Mouse (Mus musculus) cerebellum, adult 18-20 months (tissue): ENCODE measurements at regions not wholly inside any gene's neighbourhood (a gene's known extent, or its start where the extent isn't known, plus 50 kb on each side); places are given as distances from the start of the nearest gene placed in this dataset.

Experiments
- DNase-seq, 2 experiments: peaks; one replicate each; pipeline ENCODE4 v3.0.0; 2021

GRCm38 (mm10) chr12:110332616-110333154 is 53.8 kb downstream of the Dio3 start:
- DNase-seq = no peak

GRCm38 (mm10) chr12:110334609-110335008 is 55.7 kb downstream of the Dio3 start:
- DNase-seq = no peak

- DNase-seq = no peak
Observed at GRCm38 (mm10) chr12:110344280-110344827, 65.5 kb downstream of the Dio3 start.

GRCm38 (mm10) chr12:110349621-110350020 is 70.8 kb downstream of the Dio3 start:
- DNase-seq = no peak

GRCm38 (mm10) chr12:110355851-110356250 is 77.0 kb downstream of the Dio3 start:
- DNase-seq = no peak

- no peak for DNase-seq
Observed at GRCm38 (mm10) chr12:110367102-110367501, 79.8 kb upstream of the Ppp2r5c start.

GRCm38 (mm10) chr12:110367822-110368221 is 79.1 kb upstream of the Ppp2r5c start:
- DNase-seq = no peak

- no peak for DNase-seq
Observed at GRCm38 (mm10) chr12:110371886-110372690, 74.8 kb upstream of the Ppp2r5c start.

- DNase-seq = no peak
Observed at GRCm38 (mm10) chr12:110372986-110373385, 73.9 kb upstream of the Ppp2r5c start.

- DNase-seq = peak; percentile 63 to 79
Observed at GRCm38 (mm10) chr12:110373408-110374065, 73.4 kb upstream of the Ppp2r5c start.

- DNase-seq = no peak
Observed at GRCm38 (mm10) chr12:110375139-110375538, 71.8 kb upstream of the Ppp2r5c start.

- DNase-seq = peak; percentile 22 to 39
Observed at GRCm38 (mm10) chr12:110376062-110376837, 70.7 kb upstream of the Ppp2r5c start.

- DNase-seq = no peak
Observed at GRCm38 (mm10) chr12:110376838-110377150, 70.1 kb upstream of the Ppp2r5c start.

GRCm38 (mm10) chr12:110377306-110377705 is 69.6 kb upstream of the Ppp2r5c start:
- no peak for DNase-seq

GRCm38 (mm10) chr12:110377734-110378133 is 69.2 kb upstream of the Ppp2r5c start:
- no peak for DNase-seq

- DNase-seq = no peak
Observed at GRCm38 (mm10) chr12:110378302-110378701, 68.6 kb upstream of the Ppp2r5c start.

- no peak for DNase-seq
Observed at GRCm38 (mm10) chr12:110379721-110380120, 67.2 kb upstream of the Ppp2r5c start.

- DNase-seq = no peak
Observed at GRCm38 (mm10) chr12:110380831-110381750, 65.8 kb upstream of the Ppp2r5c start.

GRCm38 (mm10) chr12:110385031-110385430 is 61.9 kb upstream of the Ppp2r5c start:
- no peak for DNase-seq

- DNase-seq = no peak
Observed at GRCm38 (mm10) chr12:110385801-110386599, 60.9 kb upstream of the Ppp2r5c start.

GRCm38 (mm10) chr12:110387056-110387455 is 59.9 kb upstream of the Ppp2r5c start:
- DNase-seq = no peak
